Mouse (Mus musculus): ENCODE measurements around the gene Bik. TPM values are rescaled to one million over a fixed set of nuclear protein-coding genes. Genes with fewer than 3 reads are reported as not detected.
A peak's percentile ranks its signal among the peaks of the same experiment; 100 is the strongest.

The Bik gene
- total and polyA plus RNA-seq, 2 experiments from 2014 or later, result 37.7 to 49.6 TPM

DNA sequence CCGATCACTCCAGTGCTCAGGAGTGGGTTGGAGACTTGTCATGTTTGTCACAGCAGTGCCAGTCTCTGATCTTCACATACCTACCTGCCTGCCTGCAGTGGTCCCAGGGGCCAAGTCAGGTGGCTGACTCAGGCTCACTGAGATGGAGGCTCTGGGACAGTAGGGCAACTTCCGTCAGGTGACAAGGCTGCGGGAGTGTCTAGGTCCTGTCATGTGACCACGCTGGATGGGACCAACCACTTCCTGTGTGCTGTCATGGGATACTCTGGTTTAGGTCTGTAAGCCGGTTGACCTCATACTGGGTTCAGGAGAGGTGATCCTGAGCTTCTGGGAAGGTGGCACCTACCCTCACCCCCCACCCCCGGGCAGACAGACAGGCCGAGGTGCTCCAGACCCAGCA lies 19.4 kb downstream of the Bik start:
- Histone ChIP-seq H3K4me2 (ENCODE audit: low read depth, low read length) (no peak overlapping the region), H3K9ac (replicated peaks; ENCODE audit: low read depth, low read length) (no peak overlapping the region), H3K4me3 (ENCODE audit: low read depth, low read length) (no peak overlapping the region), H3K36me3 (replicated peaks; ENCODE audit: control insufficient read depth, insufficient read depth, low read length) (peaks cover 93% of the 10 kb centered on the region), H3K4me1 (ENCODE audit: control insufficient read depth, insufficient read depth) (no peaks in the 10 kb centered on the region), H3K9me3 (replicated peaks; ENCODE audit: control insufficient read depth, low read length) (no peaks in the 10 kb centered on the region), H3K27ac (ENCODE audit: low read depth) (no peak overlapping the region), H3K27me3 (ENCODE audit: control insufficient read depth, insufficient read depth, low read length) (no peaks in the 10 kb centered on the region)
- ATAC-seq (ENCODE audit: insufficient read depth, low read depth) (no peak), DNase-seq (ENCODE audit: low spot score) (no peak)
- TF ChIP-seq EP300 (IDR thresholded peaks at IDR 0.05; ENCODE audit: low read depth) (no peak), CTCF (IDR thresholded peaks at IDR 0.05; ENCODE audit: low read depth) (no peak)
- WGBS, result 86% methylated on average over 7 of the region's 7 CpGs

DNA sequence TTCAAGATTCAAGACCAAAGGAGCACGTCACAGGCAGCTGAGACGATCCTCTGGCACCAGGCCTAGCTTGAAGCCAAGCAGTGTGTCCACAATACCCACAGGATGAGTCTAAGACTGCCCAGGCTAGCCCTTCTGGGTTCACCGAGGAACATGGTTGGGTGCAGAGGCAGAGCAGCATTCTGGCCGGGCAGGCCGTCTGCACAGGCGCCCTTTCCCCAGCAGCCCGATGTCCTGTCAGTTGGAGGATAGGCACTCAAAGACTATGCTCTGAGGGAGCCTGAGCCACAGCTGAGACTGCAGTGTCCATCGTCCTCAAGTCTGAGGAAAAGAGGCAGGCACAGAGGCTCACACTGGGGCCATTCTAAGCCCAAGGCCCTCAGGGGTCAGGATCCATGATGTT lies 20.5 kb downstream of the Bik start:
- Histone ChIP-seq H3K36me3 (replicated peaks; ENCODE audit: control insufficient read depth, insufficient read depth, low read length) (peaks cover 92% of the 10 kb centered on the region), H3K9ac (replicated peaks; ENCODE audit: low read depth, low read length) (no peak overlapping the region), H3K9me3 (replicated peaks; ENCODE audit: control insufficient read depth, low read length) (no peaks in the 10 kb centered on the region), H3K4me3 (ENCODE audit: low read depth, low read length) (no peak overlapping the region), H3K4me2 (ENCODE audit: low read depth, low read length) (no peak overlapping the region), H3K27me3 (ENCODE audit: control insufficient read depth, insufficient read depth, low read length) (no peaks in the 10 kb centered on the region), H3K27ac (ENCODE audit: low read depth) (no peak overlapping the region), H3K4me1 (ENCODE audit: control insufficient read depth, insufficient read depth) (no peaks in the 10 kb centered on the region)
- DNase-seq (ENCODE audit: low spot score), result no peak
- TF ChIP-seq EP300 (IDR thresholded peaks at IDR 0.05; ENCODE audit: low read depth) (no peak), CTCF (IDR thresholded peaks at IDR 0.05; ENCODE audit: low read depth) (no peak)
- no peak for ATAC-seq (ENCODE audit: insufficient read depth, low read depth)
- WGBS, result 79% methylated on average over 8 of the region's 8 CpGs

DNA sequence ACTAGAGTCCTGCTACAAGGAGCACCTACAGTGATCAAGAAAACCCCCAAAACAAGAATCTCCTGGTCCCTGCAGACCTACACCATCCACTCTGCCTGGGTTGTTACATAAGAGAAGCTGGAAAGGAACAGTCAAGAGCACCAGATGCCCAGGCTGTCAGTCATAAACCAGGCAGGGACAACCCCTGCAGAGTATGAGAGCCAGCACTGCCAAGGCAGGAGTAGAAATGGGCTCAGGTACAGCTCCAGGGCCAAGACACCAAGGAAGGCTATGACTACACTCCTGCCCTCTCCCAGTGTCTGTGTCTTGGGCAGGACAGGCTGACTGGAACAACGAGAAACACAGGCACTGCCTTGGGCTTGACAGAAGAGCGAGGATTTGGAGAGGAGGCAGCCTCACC lies 23.5 kb downstream of the Bik start:
- H3K9me3 ChIP-seq (replicated peaks; ENCODE audit: control insufficient read depth, low read length), result no peaks in the 10 kb centered on the region
- DNase-seq (ENCODE audit: low spot score), result no peak
- no peak for TF ChIP-seq EP300 (IDR thresholded peaks at IDR 0.05; ENCODE audit: low read depth)
- TF ChIP-seq CTCF (IDR thresholded peaks at IDR 0.05; ENCODE audit: low read depth), result no peak

GRCm38 (mm10) chr15:83553831-83554230 lies 27.2 kb downstream of the Bik start:
- Histone ChIP-seq H3K9ac (replicated peaks; ENCODE audit: low read depth, low read length) (no peak overlapping the region), H3K4me3 (ENCODE audit: low read depth, low read length) (no peak overlapping the region), H3K9me3 (replicated peaks; ENCODE audit: control insufficient read depth, low read length) (no peaks in the 10 kb centered on the region), H3K36me3 (replicated peaks; ENCODE audit: control insufficient read depth, insufficient read depth, low read length) (peaks cover 33% of the 10 kb centered on the region), H3K4me1 (ENCODE audit: control insufficient read depth, insufficient read depth) (peaks cover 8% of the 10 kb centered on the region; the same call in 1 of the 2 replicates), H3K27ac (ENCODE audit: low read depth) (no peak overlapping the region), H3K4me2 (ENCODE audit: low read depth, low read length) (no peak overlapping the region), H3K27me3 (ENCODE audit: control insufficient read depth, insufficient read depth, low read length) (no peaks in the 10 kb centered on the region)
- no peak for ATAC-seq (ENCODE audit: insufficient read depth, low read depth)
- DNase-seq (ENCODE audit: low spot score), result no peak
- TF ChIP-seq EP300 (IDR thresholded peaks at IDR 0.05; ENCODE audit: low read depth), result no peak
- peak; percentile 31 for TF ChIP-seq CTCF (IDR thresholded peaks at IDR 0.05; ENCODE audit: low read depth)

More for the DNA sequence above, 23.5 kb downstream of the Bik start:
- Histone ChIP-seq H3K4me2 (ENCODE audit: low read depth, low read length) (no peak overlapping the region), H3K36me3 (replicated peaks; ENCODE audit: control insufficient read depth, insufficient read depth, low read length) (peaks cover 70% of the 10 kb centered on the region), H3K27me3 (ENCODE audit: control insufficient read depth, insufficient read depth, low read length) (no peaks in the 10 kb centered on the region), H3K9ac (replicated peaks; ENCODE audit: low read depth, low read length) (no peak overlapping the region), H3K4me3 (ENCODE audit: low read depth, low read length) (no peak overlapping the region), H3K4me1 (ENCODE audit: control insufficient read depth, insufficient read depth) (0 out of 2 replicates have a peak, but pooled peaks cover 4% of the 10 kb centered on the region), H3K27ac (ENCODE audit: low read depth) (no peak overlapping the region)
- ATAC-seq (ENCODE audit: insufficient read depth, low read depth), result no peak
- WGBS, result 78% methylated on average over 2 of the region's 2 CpGs

- Histone ChIP-seq H3K27me3 (ENCODE audit: control insufficient read depth, insufficient read depth, low read length) (no peaks in the 10 kb centered on the region), H3K27ac (ENCODE audit: low read depth) (peak overlapping the region; percentile 92), H3K9me3 (replicated peaks; ENCODE audit: control insufficient read depth, low read length) (no peaks in the 10 kb centered on the region), H3K4me2 (ENCODE audit: low read depth, low read length) (peak overlapping the region; percentile 91), H3K4me1 (ENCODE audit: control insufficient read depth, insufficient read depth) (peaks cover 8% of the 10 kb centered on the region; the same call in 1 of the 2 replicates), H3K4me3 (ENCODE audit: low read depth, low read length) (peak overlapping the region; percentile 88), H3K9ac (replicated peaks; ENCODE audit: low read depth, low read length) (peak overlapping the region; percentile 92), H3K36me3 (replicated peaks; ENCODE audit: control insufficient read depth, insufficient read depth, low read length) (peaks cover 18% of the 10 kb centered on the region; the same call in 1 of the 2 replicates)
- TF ChIP-seq EP300 (IDR thresholded peaks at IDR 0.05; ENCODE audit: low read depth), result no peak
- TF ChIP-seq CTCF (IDR thresholded peaks at IDR 0.05; ENCODE audit: low read depth), result no peak
- WGBS, result 1% methylated on average over 53 of the region's 74 CpGs
- DNase-seq (ENCODE audit: low spot score), result peak; percentile 83
- ATAC-seq (ENCODE audit: insufficient read depth, low read depth), result peak; percentile 88
These were observed 28.7 kb downstream of the Bik start for GRCm38 (mm10) chr15:83555161-83555974.

Data from heart, postnatal 0 days (tissue).